Mouse (Mus musculus) MEL (cell line): ENCODE results near the gene Gabarapl1. TPM values are rescaled to one million over a fixed set of nuclear protein-coding genes. Genes with fewer than 3 reads are reported as not detected.
A peak's percentile ranks its signal among the peaks of the same experiment; 100 is the strongest.

Experiments used
- DNase-seq: peaks from one replicate; pipeline ENCODE4 v3.0.0; 2011; ENCODE audit warnings: low read depth, low spot score
- H3K27ac ChIP-seq: 2 replicates; pipeline ENCODE4 v1.5.1; 2012; ENCODE audit warnings: low read depth, mild to moderate bottlenecking, control low read depth, low read length, moderate library complexity; ENCODE audit not compliant: control insufficient read depth
- H3K27me3 ChIP-seq, 2 experiments: fragments of 150-350 bp in 1 of 2; sonication (generic) in 1 of 2; 2 replicates each; pipeline ENCODE4 v1.6.1; 2012; ENCODE audit warnings: low read length in 2 of 2, mild to moderate bottlenecking in 2 of 2, improper control_type of control experiment in 1 of 2, moderate library complexity in 1 of 2; ENCODE audit not compliant: insufficient read depth in 2 of 2, control insufficient read depth in 1 of 2
- H3K36me3 ChIP-seq, 2 experiments: 2 replicates each; pipeline ENCODE4 v1.6.1; 2012 to 2014; ENCODE audit warnings: low read length in 2 of 2, improper control_type of control experiment in 1 of 2, inconsistent platforms in 1 of 2, mild to moderate bottlenecking in 1 of 2; ENCODE audit not compliant: insufficient read depth in 2 of 2, control insufficient read depth in 1 of 2
- H3K4me1 ChIP-seq, 2 experiments: fragments of 150-350 bp in 1 of 2; sonication (generic) in 1 of 2; 2 replicates each; pipeline ENCODE4 v1.6.1; 2012; ENCODE audit warnings: low read length in 2 of 2, improper control_type of control experiment in 1 of 2, mild to moderate bottlenecking in 1 of 2; ENCODE audit not compliant: insufficient read depth in 2 of 2, control insufficient read depth in 1 of 2
- H3K4me3 ChIP-seq, 2 experiments: fragments of 150-350 bp in 1 of 2; sonication (generic) in 1 of 2; 2 replicates each; pipeline ENCODE4 v1.5.1; 2012; ENCODE audit warnings: low read depth in 2 of 2, low read length in 2 of 2, mild to moderate bottlenecking in 2 of 2, moderate library complexity in 2 of 2, control low read depth in 1 of 2, improper control_type of control experiment in 1 of 2; ENCODE audit not compliant: control insufficient read depth in 1 of 2, insufficient read depth in 1 of 2
- H3K79me2 ChIP-seq: 2 replicates; pipeline ENCODE4 v1.6.1; 2012; ENCODE audit warnings: mild to moderate bottlenecking, low read length, moderate library complexity; ENCODE audit not compliant: control insufficient read depth, poor library complexity, insufficient read depth
- H3K9ac ChIP-seq: 2 replicates; pipeline ENCODE4 v1.6.1; 2012; ENCODE audit warnings: low read depth, mild to moderate bottlenecking, control low read depth, low read length, moderate library complexity; ENCODE audit not compliant: control insufficient read depth, poor library complexity, severe bottlenecking
- H3K9me3 ChIP-seq: fragments of 150-350 bp; sonication (generic); replicated peaks from 2 replicates; pipeline ENCODE4 v1.6.1; 2012; ENCODE audit warnings: mild to moderate bottlenecking, low read length, improper control_type of control experiment, moderate library complexity; ENCODE audit not compliant: insufficient read depth
- CHD1 ChIP-seq: IDR thresholded peaks from 2 replicates; pipeline ENCODE4 v1.6.1; 2012; ENCODE audit warnings: low read depth, mild to moderate bottlenecking, inconsistent platforms, low read length, improper control_type of control experiment
- CTCF ChIP-seq, 3 experiments: IDR thresholded peaks in 2 of 3; conservative IDR thresholded peaks in 1 of 3; 2 replicates each; pipeline ENCODE4 v1.5.1; 2011 to 2012; ENCODE audit warnings: low read length in 3 of 3, low read depth in 2 of 3, mild to moderate bottlenecking in 2 of 3, improper control_type of control experiment in 1 of 3, inconsistent platforms in 1 of 3, mixed read lengths in 1 of 3, moderate library complexity in 1 of 3; ENCODE audit not compliant: control insufficient read depth in 1 of 3, insufficient read depth in 1 of 3, poor library complexity in 1 of 3, severe bottlenecking in 1 of 3
- ELF1 ChIP-seq: IDR thresholded peaks from 2 replicates; pipeline ENCODE4 v1.6.1; 2014; ENCODE audit warnings: low read depth, mild to moderate bottlenecking, inconsistent platforms, low read length, improper control_type of control experiment, moderate library complexity
- ETS1 ChIP-seq: IDR thresholded peaks from 2 replicates; pipeline ENCODE4 v1.6.1; 2012; ENCODE audit warnings: low read depth, mild to moderate bottlenecking, inconsistent platforms, low read length, improper control_type of control experiment, moderate library complexity
- HCFC1 ChIP-seq: IDR thresholded peaks from 2 replicates; pipeline ENCODE4 v1.6.1; 2012; ENCODE audit warnings: low read depth, mild to moderate bottlenecking, inconsistent platforms, low read length, improper control_type of control experiment, moderate library complexity
- KAT2A ChIP-seq: conservative IDR thresholded peaks from 2 replicates; pipeline ENCODE4 v1.6.1; 2012; ENCODE audit warnings: low read depth, low read length, improper control_type of control experiment, inconsistent platforms
- MAZ ChIP-seq: IDR thresholded peaks from 2 replicates; pipeline ENCODE4 v1.6.1; 2012; ENCODE audit warnings: low read depth, mild to moderate bottlenecking, inconsistent platforms, low read length, improper control_type of control experiment
- MEF2A ChIP-seq: IDR thresholded peaks from 2 replicates; pipeline ENCODE4 v1.6.1; 2014; ENCODE audit warnings: low read depth, mild to moderate bottlenecking, inconsistent platforms, low read length, improper control_type of control experiment; ENCODE audit not compliant: poor library complexity, insufficient replicate concordance, severe bottlenecking; ENCODE audit errors: extremely low read depth
- MYC ChIP-seq: IDR thresholded peaks from 2 replicates; pipeline ENCODE4 v1.6.1; 2011; ENCODE audit warnings: low read depth, mild to moderate bottlenecking, low read length, improper control_type of control experiment, moderate library complexity
- POLR2AphosphoS2 ChIP-seq: IDR thresholded peaks from 2 replicates; pipeline ENCODE4 v1.6.1; 2011; ENCODE audit warnings: low read length, improper control_type of control experiment
- POLR2AphosphoS5 ChIP-seq: IDR thresholded peaks from 2 replicates; pipeline ENCODE4 v1.6.1; 2012; ENCODE audit warnings: low read depth, borderline replicate concordance, mild to moderate bottlenecking, inconsistent platforms, low read length, moderate library complexity, mixed read lengths
- RAD21 ChIP-seq: IDR thresholded peaks from 2 replicates; pipeline ENCODE4 v1.6.1; 2011; ENCODE audit warnings: mild to moderate bottlenecking, low read depth, low read length, improper control_type of control experiment
- RCOR1 ChIP-seq: IDR thresholded peaks from 2 replicates; pipeline ENCODE4 v1.6.1; 2012; ENCODE audit warnings: low read depth, mild to moderate bottlenecking, inconsistent platforms, low read length, improper control_type of control experiment
- SIN3A ChIP-seq: IDR thresholded peaks from 2 replicates; pipeline ENCODE4 v1.6.1; 2012; ENCODE audit warnings: low read length, improper control_type of control experiment, inconsistent platforms
- SMC3 ChIP-seq: IDR thresholded peaks from 2 replicates; pipeline ENCODE4 v1.6.1; 2011; ENCODE audit warnings: low read depth, low read length, improper control_type of control experiment
- USF1 ChIP-seq: IDR thresholded peaks from 2 replicates; pipeline ENCODE4 v1.6.1; 2014; ENCODE audit warnings: low read depth, mild to moderate bottlenecking, inconsistent platforms, low read length, improper control_type of control experiment, moderate library complexity
- USF2 ChIP-seq, 2 experiments: IDR thresholded peaks; 2 replicates each; pipeline ENCODE4 v1.6.1; 2011 to 2012; ENCODE audit warnings: improper control_type of control experiment in 2 of 2, low read length in 2 of 2, borderline replicate concordance in 1 of 2, inconsistent platforms in 1 of 2, low read depth in 1 of 2, mild to moderate bottlenecking in 1 of 2; ENCODE audit not compliant: insufficient read depth in 1 of 2
- ZC3H11A ChIP-seq: IDR thresholded peaks from 2 replicates; pipeline ENCODE4 v1.6.1; 2012; ENCODE audit warnings: low read depth, mild to moderate bottlenecking, inconsistent platforms, low read length, improper control_type of control experiment
- ZKSCAN1 ChIP-seq: IDR thresholded peaks from 2 replicates; pipeline ENCODE4 v1.6.1; 2012; ENCODE audit warnings: low read depth, mild to moderate bottlenecking, inconsistent platforms, low read length, improper control_type of control experiment, moderate library complexity
- ZNF384 ChIP-seq: IDR thresholded peaks from 2 replicates; pipeline ENCODE4 v1.6.1; 2012; ENCODE audit warnings: low read depth, mild to moderate bottlenecking, inconsistent platforms, low read length, improper control_type of control experiment
- polyA plus RNA-seq, 2 experiments: library from polyadenylated mRNA; stranded (reverse) in 1 of 2; unstranded in 1 of 2; fragments of >175 nt in 1 of 2; fragments of >200 nt in 1 of 2; gene quantifications; 2 replicates each; pipeline versions ENCODE4 v1.2.1 to v1.2.4; 2012; ENCODE audit warnings: low replicate concordance in 2 of 2, low read depth in 1 of 2; ENCODE audit not compliant: insufficient read length in 2 of 2, insufficient read depth in 1 of 2, missing spikeins in 1 of 2
- total RNA-seq: library from RNA; depleted of rRNA; stranded (reverse); fragments of 300-350 nt; gene quantifications from 2 replicates; pipeline ENCODE4 v1.2.3, GENCODE M21; 2012

Gabarapl1 gene
- total and polyA plus RNA-seq, 3 experiments, result 61.3 to 99.5 TPM; not detected in 1

DNA sequence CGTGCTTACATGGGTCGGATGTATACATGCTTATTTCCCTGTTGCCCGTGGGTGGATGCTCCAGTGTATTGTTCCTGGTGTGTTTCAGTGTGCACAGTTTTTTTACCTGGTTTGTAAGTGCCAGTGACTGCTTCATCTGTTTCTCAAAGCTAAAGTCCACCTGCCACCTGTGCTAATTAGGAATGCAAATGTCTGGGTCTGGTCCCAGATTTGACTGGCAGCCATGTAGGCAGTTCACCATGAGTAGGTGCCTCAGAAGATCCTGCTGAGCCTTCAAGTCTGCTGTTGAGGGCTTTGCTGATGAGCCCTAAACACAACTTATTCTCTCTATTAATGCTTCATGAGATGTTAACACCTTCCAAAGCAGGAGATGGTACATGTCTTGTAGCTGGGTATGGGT is 9.6 kb downstream of the Gabarapl1 start:
- Histone ChIP-seq H3K9me3 (no peaks in the 10 kb centered on the region), H3K9ac (no peak overlapping the region), H3K4me1 (no peaks in the 10 kb centered on the region), H3K79me2 (no peaks in the 10 kb centered on the region), H3K4me3 (no peak overlapping the region), H3K27me3 (no peaks in the 10 kb centered on the region), H3K27ac (no peak overlapping the region)
- TF ChIP-seq RCOR1, result no peak
- TF ChIP-seq POLR2AphosphoS5, result no peak
- TF ChIP-seq CHD1, result no peak
- TF ChIP-seq ETS1, result no peak
- TF ChIP-seq, all 39 proteins: peak for 0
- peaks cover 0 to 14% of the 10 kb centered on the region in 2 experiments; a peak in 2 of 4 replicates for H3K36me3 ChIP-seq
- no peak for DNase-seq

DNA sequence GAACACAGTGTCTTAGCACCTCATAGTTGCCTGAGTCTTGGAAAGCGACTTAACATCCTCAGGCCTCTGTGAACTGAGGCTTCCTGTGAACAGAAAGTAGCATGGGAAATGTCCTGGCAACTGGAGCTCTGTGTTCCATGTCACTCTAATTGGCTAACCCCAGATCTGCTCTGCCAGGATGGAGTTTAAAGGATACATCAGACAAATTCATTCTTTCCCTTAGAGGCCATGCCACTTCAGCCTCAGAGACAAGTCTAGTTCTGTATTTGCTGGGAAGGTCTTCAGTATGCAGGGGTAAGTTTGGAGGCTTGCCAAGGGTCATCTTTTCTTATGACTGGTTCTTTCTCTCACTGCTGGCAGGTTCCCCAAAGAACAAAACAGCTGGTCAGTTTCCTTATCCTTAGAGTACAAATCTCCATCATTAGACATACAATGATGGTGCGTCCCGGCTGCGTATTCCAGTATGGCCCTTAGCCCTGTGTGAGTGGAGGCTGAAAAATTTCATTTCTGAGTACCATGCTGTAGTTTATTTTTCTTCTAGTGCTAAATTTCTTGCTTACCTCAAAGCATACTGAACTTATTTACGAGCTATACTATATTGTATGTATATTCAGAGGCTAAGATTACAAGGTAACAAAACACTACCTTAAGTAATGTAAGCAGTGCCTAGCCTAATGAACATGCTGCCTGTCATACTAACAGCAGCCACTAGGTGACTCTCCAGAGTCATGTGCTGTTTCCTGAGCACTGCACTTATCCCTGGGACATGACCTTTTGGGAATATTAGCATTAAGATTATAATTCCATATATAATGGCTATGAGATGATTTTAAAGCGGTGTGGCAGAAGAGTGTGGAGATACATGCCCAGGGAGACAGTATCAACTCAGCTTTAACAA is 11.0 kb downstream of the Gabarapl1 start:
- H3K36me3 ChIP-seq, result peaks cover 0 to 10% of the 10 kb centered on the region in 2 experiments; a peak in 3 of 4 replicates
- DNase-seq, result peak; percentile 78
- no peaks in the 10 kb centered on the region for H3K9me3 ChIP-seq

DNA sequence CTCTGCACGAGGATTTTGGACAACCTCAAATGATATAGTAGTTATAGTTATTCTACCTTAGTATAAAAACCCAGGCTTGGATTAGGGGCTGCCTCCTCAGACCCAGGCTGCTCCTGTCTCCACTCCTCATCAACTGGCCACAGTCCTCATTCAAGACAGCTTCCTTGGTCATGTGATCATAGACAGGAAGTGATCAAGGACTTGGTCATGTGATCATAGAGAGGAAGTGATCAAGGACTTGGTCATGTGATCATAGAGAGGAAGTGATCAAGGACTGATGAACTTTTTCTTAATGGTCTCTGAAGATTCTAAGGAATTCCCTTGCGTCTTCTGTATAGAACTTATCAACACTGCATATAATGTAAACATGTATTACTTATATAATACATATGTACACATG is 14.3 kb downstream of the Gabarapl1 start:
- Histone ChIP-seq H3K79me2 (no peaks in the 10 kb centered on the region), H3K4me1 (peaks cover 0 to 2% of the 10 kb centered on the region in 2 experiments; a peak in 1 of 4 replicates)
- TF ChIP-seq MAZ (no peak), MEF2A (no peak), USF2 (IDR thresholded peaks at IDR 0.05; ENCODE audit: borderline replicate concordance in 1 of 2, insufficient read depth in 1 of 2, low read depth in 1 of 2, low read length in 2 of 2) (peak in 1 of 2 experiments; percentile 56; a peak in 1 of 4 replicates), USF1 (peak; percentile 83)
- TF ChIP-seq, all 39 proteins: peak for 2
- no peak overlapping the region for H3K9ac ChIP-seq
- H3K9me3 ChIP-seq, result no peaks in the 10 kb centered on the region
- DNase-seq, result no peak
- H3K4me3 ChIP-seq, result no peak overlapping the region
- H3K36me3 ChIP-seq, result peaks cover 0 to under 1% of the 10 kb centered on the region in 2 experiments; a peak in 2 of 4 replicates
- no peak overlapping the region for H3K27ac ChIP-seq
- no peaks in the 10 kb centered on the region for H3K27me3 ChIP-seq

More for the DNA sequence above, 11.0 kb downstream of the Gabarapl1 start:
- H3K9ac ChIP-seq, result no peak overlapping the region
- H3K27me3 ChIP-seq, result no peaks in the 10 kb centered on the region
- TF ChIP-seq SMC3 (peak; percentile 72), USF1 (peak; percentile 46; the same call in 1 of the 2 replicates), ZNF384 (no peak), RAD21 (peak; percentile 53), KAT2A (no peak), ZC3H11A (0 out of 2 replicates have a peak, but pooled peaks have one; percentile 13), MYC (peak; percentile 69), CTCF (IDR thresholded peaks at IDR 0.05 in 2 of 3, conservative IDR thresholded peaks at IDR 0.05 in 1 of 3; ENCODE audit: control insufficient read depth in 1 of 3, insufficient read depth in 1 of 3, low read depth in 2 of 3, low read length in 3 of 3, poor library complexity in 1 of 3, severe bottlenecking in 1 of 3) (peak; percentile 63 to 97 (median 80)), SIN3A (no peak), HCFC1 (no peak), ELF1 (no peak), ZKSCAN1 (no peak), POLR2AphosphoS2 (peak; percentile 38)
- TF ChIP-seq, all 39 proteins: peak for 7
- H3K4me3 ChIP-seq, result no peak overlapping the region
- H3K4me1 ChIP-seq, result peaks cover 0 to 2% of the 10 kb centered on the region in 2 experiments; a peak in 1 of 4 replicates
- no peak overlapping the region for H3K27ac ChIP-seq
- H3K79me2 ChIP-seq, result no peaks in the 10 kb centered on the region
